Mouse (Mus musculus) lung, adult 2 months (tissue): ENCODE data around the gene Atp10a.

ENCODE experiments used
- CTCF ChIP-seq: fragments of 200-500 bp; IDR thresholded peaks from 2 replicates; pipeline ENCODE4 v1.5.1; 2011; ENCODE audit warnings: mild to moderate bottlenecking, low read length, control low read depth; ENCODE audit not compliant: insufficient read depth
- POLR2A ChIP-seq: fragments of 200-500 bp; IDR thresholded peaks from 2 replicates; pipeline ENCODE4 v1.6.1; 2011; ENCODE audit warnings: low read depth, mild to moderate bottlenecking, control low read depth, low read length, borderline replicate concordance; ENCODE audit errors: extremely low read depth

- TF ChIP-seq CTCF (no peak), POLR2A (no peak)
These were observed 37.9 kb upstream of the Atp10a start for GRCm38 (mm10) chr7:58618048-58618447.
